Mouse (Mus musculus): ENCODE data around the gene Wfdc12. TPM values are rescaled to one million over a fixed set of nuclear protein-coding genes. Genes with fewer than 3 reads are reported as not detected.

Wfdc12 gene
- polyA plus RNA-seq, 1 experiment from 2014 or later, result not detected

GRCm38 (mm10) chr2:164168571-164168946 is 21.8 kb downstream of the Wfdc12 start:
- no peak for ATAC-seq (ENCODE audit: insufficient read depth, low FRiP score)
- 8% methylated on average over 42 of the region's 42 CpGs for WGBS

GRCm38 (mm10) chr2:164167752-164168570 is 22.4 kb downstream of the Wfdc12 start:
- H3K36me3 ChIP-seq (ENCODE audit: control insufficient read depth, insufficient read depth, low read length), result no peaks in the 10 kb centered on the region
- H3K4me3 ChIP-seq (replicated peaks; ENCODE audit: low read length), result peak overlapping the region; percentile 39
- ATAC-seq (ENCODE audit: insufficient read depth, low FRiP score), result no peak; the same call in 1 of the 2 replicates
- H3K9me3 ChIP-seq (replicated peaks; ENCODE audit: control insufficient read depth, low read length), result no peaks in the 10 kb centered on the region
- 9% methylated on average over 90 of the region's 90 CpGs for WGBS
- peak overlapping the region; percentile 56 for H3K4me2 ChIP-seq (ENCODE audit: low read depth, low read length)
- H3K4me1 ChIP-seq (ENCODE audit: control insufficient read depth, insufficient read depth, low read length), result peaks cover 15% of the 10 kb centered on the region
- H3K9ac ChIP-seq (ENCODE audit: low read length), result no peak overlapping the region
- peaks cover 58% of the 10 kb centered on the region for H3K27me3 ChIP-seq (ENCODE audit: control insufficient read depth, insufficient read depth, low read length)
- H3K27ac ChIP-seq (ENCODE audit: low read length), result no peak overlapping the region

More at GRCm38 (mm10) chr2:164168571-164168946, 21.8 kb downstream of the Wfdc12 start:
- peak overlapping the region; percentile 56 for H3K4me2 ChIP-seq (ENCODE audit: low read depth, low read length)
- H3K4me1 ChIP-seq (ENCODE audit: control insufficient read depth, insufficient read depth, low read length), result peaks cover 15% of the 10 kb centered on the region
- peak overlapping the region; percentile 39 for H3K4me3 ChIP-seq (replicated peaks; ENCODE audit: low read length)
- H3K9ac ChIP-seq (ENCODE audit: low read length), result no peak overlapping the region
- H3K27me3 ChIP-seq (ENCODE audit: control insufficient read depth, insufficient read depth, low read length), result peaks cover 61% of the 10 kb centered on the region
- no peaks in the 10 kb centered on the region for H3K9me3 ChIP-seq (replicated peaks; ENCODE audit: control insufficient read depth, low read length)
- no peaks in the 10 kb centered on the region for H3K36me3 ChIP-seq (ENCODE audit: control insufficient read depth, insufficient read depth, low read length)
- H3K27ac ChIP-seq (ENCODE audit: low read length), result no peak overlapping the region

- Histone ChIP-seq H3K9me3 (replicated peaks; ENCODE audit: control insufficient read depth, low read length) (no peaks in the 10 kb centered on the region), H3K4me3 (replicated peaks; ENCODE audit: low read length) (no peak overlapping the region), H3K4me2 (ENCODE audit: low read depth, low read length) (no peak overlapping the region), H3K9ac (ENCODE audit: low read length) (no peak overlapping the region), H3K4me1 (ENCODE audit: control insufficient read depth, insufficient read depth, low read length) (peaks cover 8% of the 10 kb centered on the region; the same call in 1 of the 2 replicates), H3K27ac (ENCODE audit: low read length) (no peak overlapping the region), H3K36me3 (ENCODE audit: control insufficient read depth, insufficient read depth, low read length) (no peaks in the 10 kb centered on the region), H3K27me3 (ENCODE audit: control insufficient read depth, insufficient read depth, low read length) (peaks cover 37% of the 10 kb centered on the region)
- no peak for ATAC-seq (ENCODE audit: insufficient read depth, low FRiP score)
- 88% methylated on average over 5 of the region's 5 CpGs for WGBS
Measured at GRCm38 (mm10) chr2:164164941-164165340, 25.5 kb downstream of the Wfdc12 start.

- WGBS, result 66% methylated on average over 11 of the region's 11 CpGs
- Histone ChIP-seq H3K4me1 (ENCODE audit: control insufficient read depth, insufficient read depth, low read length) (no peaks in the 10 kb centered on the region), H3K4me3 (replicated peaks; ENCODE audit: low read length) (no peak overlapping the region), H3K9me3 (replicated peaks; ENCODE audit: control insufficient read depth, low read length) (no peaks in the 10 kb centered on the region), H3K27ac (ENCODE audit: low read length) (no peak overlapping the region), H3K4me2 (ENCODE audit: low read depth, low read length) (no peak overlapping the region), H3K9ac (ENCODE audit: low read length) (no peak overlapping the region), H3K36me3 (ENCODE audit: control insufficient read depth, insufficient read depth, low read length) (no peaks in the 10 kb centered on the region), H3K27me3 (ENCODE audit: control insufficient read depth, insufficient read depth, low read length) (peaks cover 5% of the 10 kb centered on the region)
- no peak for ATAC-seq (ENCODE audit: insufficient read depth, low FRiP score)
Measured at GRCm38 (mm10) chr2:164161515-164162055, 28.8 kb downstream of the Wfdc12 start.

DNA sequence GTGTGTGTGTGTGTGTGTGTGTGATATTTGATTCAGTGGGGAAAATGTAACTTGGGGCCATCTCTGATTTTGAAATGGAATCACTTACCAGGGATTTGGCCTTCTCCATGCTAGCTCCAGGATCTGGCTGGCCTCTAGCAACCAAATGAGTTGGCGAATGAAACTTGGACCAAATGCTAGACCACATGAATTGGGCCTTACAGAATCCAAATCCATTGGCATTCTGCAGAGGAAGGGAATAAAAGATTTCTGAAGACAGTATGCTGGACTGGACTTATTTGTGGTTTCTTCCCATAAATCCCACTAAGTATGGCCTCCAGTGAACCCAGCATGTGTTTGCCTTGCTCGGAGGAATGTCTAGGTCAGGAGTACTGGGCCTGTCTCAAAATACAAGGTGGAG is 31.6 kb downstream of the Wfdc12 start:
- Histone ChIP-seq H3K36me3 (ENCODE audit: control insufficient read depth, insufficient read depth, low read length) (no peaks in the 10 kb centered on the region), H3K27ac (ENCODE audit: low read length) (no peak overlapping the region), H3K4me1 (ENCODE audit: control insufficient read depth, insufficient read depth, low read length) (no peaks in the 10 kb centered on the region), H3K4me2 (ENCODE audit: low read depth, low read length) (no peak overlapping the region), H3K9ac (ENCODE audit: low read length) (no peak overlapping the region), H3K4me3 (replicated peaks; ENCODE audit: low read length) (no peak overlapping the region), H3K27me3 (ENCODE audit: control insufficient read depth, insufficient read depth, low read length) (no peaks in the 10 kb centered on the region), H3K9me3 (replicated peaks; ENCODE audit: control insufficient read depth, low read length) (no peaks in the 10 kb centered on the region)
- no peak for ATAC-seq (ENCODE audit: insufficient read depth, low FRiP score)
- 81% methylated on average over 2 of the region's 2 CpGs for WGBS

DNA sequence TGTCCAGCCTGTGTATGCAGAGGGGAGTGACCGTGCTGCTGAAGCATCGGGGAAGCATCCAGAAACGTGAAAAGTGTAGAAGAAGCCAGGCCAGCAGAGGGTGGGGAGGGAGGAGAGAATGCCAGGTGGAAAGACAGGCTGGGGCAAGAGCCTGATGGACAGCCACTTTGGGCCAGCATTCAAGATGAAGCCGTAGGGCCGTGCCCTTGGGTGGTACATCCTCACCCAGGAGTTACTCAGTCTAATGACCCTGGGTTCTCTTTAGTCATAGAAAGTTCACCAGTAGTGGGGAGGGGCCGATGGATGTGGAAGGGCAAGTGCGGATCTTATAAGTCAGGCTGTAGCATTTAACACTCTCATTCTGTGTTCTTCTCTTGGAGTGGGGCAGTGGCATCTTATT is 34.2 kb downstream of the Wfdc12 start:
- Histone ChIP-seq H3K27me3 (ENCODE audit: control insufficient read depth, insufficient read depth, low read length) (no peaks in the 10 kb centered on the region), H3K36me3 (ENCODE audit: control insufficient read depth, insufficient read depth, low read length) (peaks cover 7% of the 10 kb centered on the region; the same call in 1 of the 2 replicates), H3K4me2 (ENCODE audit: low read depth, low read length) (no peak overlapping the region), H3K4me3 (replicated peaks; ENCODE audit: low read length) (no peak overlapping the region), H3K9me3 (replicated peaks; ENCODE audit: control insufficient read depth, low read length) (no peaks in the 10 kb centered on the region), H3K9ac (ENCODE audit: low read length) (no peak overlapping the region), H3K27ac (ENCODE audit: low read length) (no peak overlapping the region), H3K4me1 (ENCODE audit: control insufficient read depth, insufficient read depth, low read length) (no peaks in the 10 kb centered on the region)
- no peak for ATAC-seq (ENCODE audit: insufficient read depth, low FRiP score)
- WGBS, result 85% methylated on average over 7 of the region's 7 CpGs

GRCm38 (mm10) chr2:164154007-164154406 is 36.4 kb downstream of the Wfdc12 start:
- no peak for ATAC-seq (ENCODE audit: insufficient read depth, low FRiP score)
- WGBS, result 92% methylated on average over 10 of the region's 10 CpGs
- Histone ChIP-seq H3K4me3 (replicated peaks; ENCODE audit: low read length) (no peak overlapping the region), H3K4me2 (ENCODE audit: low read depth, low read length) (no peak overlapping the region), H3K36me3 (ENCODE audit: control insufficient read depth, insufficient read depth, low read length) (peaks cover 7% of the 10 kb centered on the region; the same call in 1 of the 2 replicates), H3K27ac (ENCODE audit: low read length) (no peak overlapping the region), H3K27me3 (ENCODE audit: control insufficient read depth, insufficient read depth, low read length) (no peaks in the 10 kb centered on the region), H3K4me1 (ENCODE audit: control insufficient read depth, insufficient read depth, low read length) (no peaks in the 10 kb centered on the region), H3K9ac (ENCODE audit: low read length) (no peak overlapping the region), H3K9me3 (replicated peaks; ENCODE audit: control insufficient read depth, low read length) (no peaks in the 10 kb centered on the region)

DNA sequence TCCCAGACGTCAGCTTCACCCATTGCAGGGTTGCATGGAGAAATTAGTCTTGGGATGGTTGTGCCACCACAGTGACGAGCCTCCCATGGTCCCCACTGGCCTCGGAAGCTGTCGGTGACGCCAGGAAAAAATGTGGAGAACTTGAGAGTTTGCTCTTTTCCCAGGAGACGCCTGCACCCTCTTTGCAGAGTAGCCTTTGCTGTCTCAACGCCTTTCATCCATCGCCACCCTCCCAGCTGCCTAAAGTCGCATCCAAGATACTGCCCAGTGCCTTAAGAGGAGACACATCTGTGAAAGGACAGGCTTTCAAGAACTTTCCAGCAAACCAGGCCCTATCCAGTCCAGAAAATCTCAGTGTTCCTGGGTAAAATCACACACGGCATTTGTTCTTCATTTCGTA is 38.1 kb downstream of the Wfdc12 start:
- no peaks in the 10 kb centered on the region for H3K27me3 ChIP-seq (ENCODE audit: control insufficient read depth, insufficient read depth, low read length)
- no peak for ATAC-seq (ENCODE audit: insufficient read depth, low FRiP score)
- H3K9ac ChIP-seq (ENCODE audit: low read length), result no peak overlapping the region
- peaks cover 7% of the 10 kb centered on the region; the same call in 1 of the 2 replicates for H3K36me3 ChIP-seq (ENCODE audit: control insufficient read depth, insufficient read depth, low read length)
- no peak overlapping the region for H3K4me2 ChIP-seq (ENCODE audit: low read depth, low read length)
- no peaks in the 10 kb centered on the region for H3K4me1 ChIP-seq (ENCODE audit: control insufficient read depth, insufficient read depth, low read length)
- no peak overlapping the region for H3K4me3 ChIP-seq (replicated peaks; ENCODE audit: low read length)
- 92% methylated on average over 11 of the region's 11 CpGs for WGBS
- no peaks in the 10 kb centered on the region for H3K9me3 ChIP-seq (replicated peaks; ENCODE audit: control insufficient read depth, low read length)
- no peak overlapping the region for H3K27ac ChIP-seq (ENCODE audit: low read length)

DNA sequence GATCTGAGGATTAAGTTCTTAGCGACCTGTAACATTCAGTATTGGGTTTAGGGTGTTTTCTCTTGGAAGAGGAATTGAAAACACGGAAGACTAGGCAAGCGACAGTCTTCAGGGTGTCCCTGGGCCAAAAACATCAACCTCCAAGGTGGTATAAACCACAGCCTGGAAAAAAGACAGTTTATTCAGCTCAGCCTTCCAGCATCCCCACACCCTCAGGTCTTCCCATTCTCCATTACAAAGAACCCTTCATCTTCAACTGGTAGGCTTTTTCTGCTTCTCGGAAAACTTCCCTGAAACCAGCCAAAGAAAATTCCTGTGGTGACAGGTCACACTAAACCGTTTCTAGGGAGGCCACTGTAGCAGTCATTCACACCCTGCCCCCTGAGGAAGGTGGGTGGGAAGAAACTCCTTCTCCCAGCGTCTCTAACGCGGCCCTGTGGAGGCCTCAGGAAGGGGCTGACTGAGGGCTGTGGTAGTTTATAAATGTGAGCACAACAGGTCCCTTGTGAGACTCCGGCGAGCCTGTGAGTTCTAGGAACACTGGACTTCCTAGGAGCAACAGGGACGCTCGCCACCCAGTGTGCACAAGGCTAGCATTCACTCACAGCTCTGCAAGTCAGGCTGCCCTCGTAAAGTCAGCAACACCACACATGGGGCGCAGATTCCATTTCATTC is 40.2 kb downstream of the Wfdc12 start:
- Histone ChIP-seq H3K27me3 (ENCODE audit: control insufficient read depth, insufficient read depth, low read length) (no peaks in the 10 kb centered on the region), H3K36me3 (ENCODE audit: control insufficient read depth, insufficient read depth, low read length) (peaks cover 7% of the 10 kb centered on the region; the same call in 1 of the 2 replicates), H3K4me3 (replicated peaks; ENCODE audit: low read length) (no peak overlapping the region), H3K4me2 (ENCODE audit: low read depth, low read length) (no peak overlapping the region), H3K4me1 (ENCODE audit: control insufficient read depth, insufficient read depth, low read length) (no peaks in the 10 kb centered on the region), H3K9ac (ENCODE audit: low read length) (no peak overlapping the region; the same call in 1 of the 2 replicates), H3K27ac (ENCODE audit: low read length) (no peak overlapping the region), H3K9me3 (replicated peaks; ENCODE audit: control insufficient read depth, low read length) (no peaks in the 10 kb centered on the region)
- 45% methylated on average over 14 of the region's 14 CpGs for WGBS
- no peak for ATAC-seq (ENCODE audit: insufficient read depth, low FRiP score)
